Mouse (Mus musculus): ENCODE measurements around the gene C1qtnf6.

GRCm38 (mm10) chr15:78535723-78536421 is 4.7 kb upstream of the C1qtnf6 start:
- TF ChIP-seq EP300 (IDR thresholded peaks at IDR 0.05; ENCODE audit: low read depth) = no peak
- no peak for TF ChIP-seq CTCF (IDR thresholded peaks at IDR 0.05; ENCODE audit: low read depth)
